10 mouse cellular contexts compared by ENCODE assay signal in the genomic region with DNA sequence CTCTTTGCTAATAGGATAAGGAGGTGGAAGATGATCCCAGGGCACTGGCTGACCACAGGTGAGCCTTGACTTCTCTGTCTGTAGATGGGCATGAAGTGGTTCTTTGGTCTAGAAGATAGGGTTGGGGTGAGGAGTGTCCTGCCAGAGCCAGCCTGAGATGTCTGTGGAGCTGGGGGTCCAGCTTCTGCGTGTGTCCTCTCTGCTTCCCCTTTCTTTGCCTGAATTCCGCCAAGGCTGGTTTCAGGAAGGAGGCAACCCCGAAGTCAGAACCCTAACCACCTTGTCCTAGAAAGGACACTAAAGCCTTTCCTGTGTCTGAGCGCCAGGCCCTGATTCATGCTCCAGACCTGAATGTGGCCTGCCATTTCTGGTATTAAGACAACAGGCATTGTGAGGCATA. TPM values are rescaled to one million over a fixed set of nuclear protein-coding genes. Genes with fewer than 3 reads are reported as not detected.
DNase-seq lines count a peak whose midpoint lies in the region; ATAC-seq and TF ChIP-seq lines count a peak whose summit lies in the region.
"Had no signal": no experiment of that assay in that cellular context is flagged by ENCODE, and none has a peak within 500 bp of the region (broad histone marks: within the 10 kb centered on the region; RNA-seq: fewer than 3 reads in every experiment).

No protein-coding gene starts in this region.

- no peak for TF ChIP-seq POLR2A in cerebellum, adult 2 months (IDR thresholded peaks at IDR 0.05; ENCODE audit: borderline replicate concordance, insufficient read depth, low read length)
- TF ChIP-seq POLR2A in cortical plate, adult 2 months (IDR thresholded peaks at IDR 0.05; ENCODE audit: extremely low read depth, insufficient read depth, low read length): no peak

- TF ChIP-seq CTCF in cerebellum, adult 2 months (IDR thresholded peaks at IDR 0.05; ENCODE audit: borderline replicate concordance, insufficient read depth, low read depth, low read length): no peak
- no peak for TF ChIP-seq CTCF in cortical plate, adult 2 months (IDR thresholded peaks at IDR 0.05; ENCODE audit: extremely low read depth, insufficient read depth, low read length)

- H3K4me2 ChIP-seq in kidney, embryonic 15.5 days: no peak overlapping the region
- H3K4me2 ChIP-seq: midbrain, embryonic 15.5 days had no signal

- H3K4me3 ChIP-seq in cerebellum, adult 2 months (replicated peaks; ENCODE audit: insufficient read depth, low read depth, low read length): no peak overlapping the region
- H3K4me3 ChIP-seq in kidney, embryonic 15.5 days (replicated peaks): no peak overlapping the region
- no peak overlapping the region for H3K4me3 ChIP-seq in cortical plate, adult 2 months (ENCODE audit: insufficient read depth, low read length)
- peak overlapping the region; percentile 28 for H3K4me3 ChIP-seq in megakaryocyte, embryonic 14.5 days (replicated peaks)
- H3K4me3 ChIP-seq: lung, embryonic 15.5 days; midbrain, embryonic 15.5 days had no signal

- 87% methylated on average over 4 of the region's 4 CpGs for WGBS in cerebellum, adult 2 months
- 90% methylated on average over 4 of the region's 4 CpGs for WGBS in kidney, embryonic 15.5 days

- no peak overlapping the region for H3K9ac ChIP-seq in kidney, embryonic 15.5 days
- H3K9ac ChIP-seq: lung, embryonic 15.5 days; midbrain, embryonic 15.5 days had no signal

- no peak for ATAC-seq in kidney, embryonic 15.5 days (replicated peaks; ENCODE audit: low FRiP score)
- ATAC-seq: midbrain, embryonic 15.5 days had no signal

- 0 out of 2 replicates have a peak overlapping the region, but pooled peaks have one; percentile 52 for H3K27ac ChIP-seq in cerebellum, adult 2 months (ENCODE audit: insufficient read depth, low read length)
- H3K27ac ChIP-seq in kidney, embryonic 15.5 days: 0 out of 2 replicates have a peak overlapping the region, but pooled peaks have one; percentile 10
- H3K27ac ChIP-seq in cortical plate, adult 2 months (ENCODE audit: insufficient read depth, low read length): peak overlapping the region; percentile 32; the same call in 1 of the 2 replicates
- H3K27ac ChIP-seq: midbrain, embryonic 15.5 days had no signal

- H3K9me3 ChIP-seq in kidney, embryonic 15.5 days (replicated peaks): no peaks in the 10 kb centered on the region
- peaks cover 5% of the 10 kb centered on the region; the same call in 1 of the 2 replicates for H3K9me3 ChIP-seq in megakaryocyte, embryonic 14.5 days
- H3K9me3 ChIP-seq: lung, embryonic 15.5 days; midbrain, embryonic 15.5 days had no signal

- H3K4me1 ChIP-seq in cerebellum, adult 2 months (ENCODE audit: control insufficient read depth, insufficient read depth, low read length): no peaks in the 10 kb centered on the region
- H3K4me1 ChIP-seq in kidney, embryonic 15.5 days: peaks cover 43% of the 10 kb centered on the region
- no peaks in the 10 kb centered on the region for H3K4me1 ChIP-seq in cortical plate, adult 2 months (ENCODE audit: control insufficient read depth, insufficient read depth, low read length)
- H3K4me1 ChIP-seq in megakaryocyte, embryonic 14.5 days: peaks cover 74% of the 10 kb centered on the region

- no peaks in the 10 kb centered on the region for H3K27me3 ChIP-seq in cerebellum, adult 2 months (ENCODE audit: control insufficient read depth, insufficient read depth, low read length)
- no peaks in the 10 kb centered on the region for H3K27me3 ChIP-seq in kidney, embryonic 15.5 days
- H3K27me3 ChIP-seq in megakaryocyte, embryonic 14.5 days (replicated peaks): no peaks in the 10 kb centered on the region
- H3K27me3 ChIP-seq: lung, embryonic 15.5 days; midbrain, embryonic 15.5 days had no signal

- no peak for DNase-seq in cerebellum, adult 2 months
- no peak for DNase-seq in cerebellum, adult 18-20 months
- DNase-seq in kidney, adult 11 months: no peak
- no peak for DNase-seq in kidney, postnatal 25 days
- no peak for DNase-seq in kidney, postnatal 14 days

- no peaks in the 10 kb centered on the region for H3K36me3 ChIP-seq in kidney, embryonic 15.5 days
- H3K36me3 ChIP-seq in megakaryocyte, embryonic 14.5 days (replicated peaks; ENCODE audit: low read length): no peaks in the 10 kb centered on the region
- H3K36me3 ChIP-seq: lung, embryonic 15.5 days; midbrain, embryonic 15.5 days had no signal

RNA-seq across cellular contexts. Expression of a gene that starts 48.8 kb away (rescaled TPM):
- 124 and 138 TPM in 2 replicates for polyA plus RNA-seq in cerebellum, adult 2 months (2012; rRNA removed)
- 37.7 and 40.6 TPM in 2 replicates for polyA plus RNA-seq in kidney, embryonic 15.5 days (2015; fragmentation: Nextera tagmentation; extraction: Ambion mirVana)
- 174 and 183 TPM in 2 replicates for polyA plus RNA-seq in cortical plate, adult 2 months (2012; rRNA removed)
- 6.6 and 12.1 TPM in 2 replicates for polyA plus RNA-seq in megakaryocyte, embryonic 14.5 days (2012; ENCODE audit: insufficient read depth, low replicate concordance)

RNA-seq across cellular contexts. Expression of a gene that starts 54.0 kb away (rescaled TPM):
- 60.7 and 82.3 TPM in 2 replicates for polyA plus RNA-seq in cerebellum, adult 2 months (2012; rRNA removed)
- polyA plus RNA-seq in kidney, embryonic 15.5 days (2015; fragmentation: Nextera tagmentation; extraction: Ambion mirVana): 122 and 123 TPM in 2 replicates
- 37.0 and 45.0 TPM in 2 replicates for polyA plus RNA-seq in cortical plate, adult 2 months (2012; rRNA removed)
- polyA plus RNA-seq in megakaryocyte, embryonic 14.5 days (2012; ENCODE audit: insufficient read depth, low replicate concordance): 395 and 472 TPM in 2 replicates
